Mouse (Mus musculus) heart, postnatal 0 days (tissue): ENCODE measurements around the gene Pcnx3. TPM values are rescaled to one million over a fixed set of nuclear protein-coding genes. Genes with fewer than 3 reads are reported as not detected.

Experiments
- ATAC-seq: fragments of 200-750 bp; cut with Nextera tagmentation; 2 replicates; pipeline ENCODE4 v1.8.0; 2017; ENCODE audit warnings: low read depth, moderate number of reproducible peaks, moderate library complexity; ENCODE audit not compliant: insufficient read depth
- DNase-seq: peaks from one replicate; pipeline ENCODE4 v3.0.0-alpha.2; 2016; ENCODE audit warnings: low spot score
- H3K27ac ChIP-seq: fragments of 300-500 bp; sonication (generic); 2 replicates; pipeline ENCODE4 v1.5.1; 2014; ENCODE audit warnings: low read depth, mild to moderate bottlenecking
- H3K27me3 ChIP-seq: fragments of 300-500 bp; sonication (generic); 2 replicates; pipeline ENCODE4 v1.6.1; 2014; ENCODE audit warnings: low read length, mixed read lengths; ENCODE audit not compliant: control insufficient read depth, insufficient read depth
- H3K36me3 ChIP-seq: fragments of 300-500 bp; sonication (generic); replicated peaks from 2 replicates; pipeline ENCODE4 v1.6.1; 2014; ENCODE audit warnings: low read length, mixed read lengths; ENCODE audit not compliant: control insufficient read depth, insufficient read depth
- H3K4me1 ChIP-seq: fragments of 300-500 bp; sonication (generic); 2 replicates; pipeline ENCODE4 v1.6.1; 2014; ENCODE audit warnings: antibody characterized with exemption; ENCODE audit not compliant: control insufficient read depth, insufficient read depth
- H3K4me2 ChIP-seq: fragments of 300-500 bp; sonication (generic); 2 replicates; pipeline ENCODE4 v1.6.1; 2014; ENCODE audit warnings: low read depth, mild to moderate bottlenecking, low read length, moderate library complexity
- H3K4me3 ChIP-seq: fragments of 300-500 bp; sonication (generic); 2 replicates; pipeline ENCODE4 v1.5.1; 2014; ENCODE audit warnings: low read depth, low read length
- H3K9ac ChIP-seq: fragments of 300-500 bp; sonication (generic); replicated peaks from 2 replicates; pipeline ENCODE4 v1.6.1; 2014; ENCODE audit warnings: low read depth, low read length, mixed read lengths
- H3K9me3 ChIP-seq: fragments of 300-500 bp; sonication (generic); replicated peaks from 2 replicates; pipeline ENCODE4 v1.6.1; 2016; ENCODE audit warnings: low read length; ENCODE audit not compliant: control insufficient read depth
- CTCF ChIP-seq: IDR thresholded peaks from 2 replicates; pipeline ENCODE4 v1.5.1; 2016; ENCODE audit warnings: antibody characterized with exemption, control low read depth, low read depth
- EP300 ChIP-seq: IDR thresholded peaks from 2 replicates; pipeline ENCODE4 v1.6.1; 2016; ENCODE audit warnings: antibody characterized with exemption, low read depth
- WGBS: fragments of 180-500 bp; shearing (Covaris S2); extraction: QIAGEN DNeasy Blood & Tissue Kit; methylation state at CpG from one replicate; pipeline ENCODE4 v1.1.7; 2014; 5-methylcytosine and 5-hydroxymethylcytosine counted together
- polyA plus RNA-seq: library from polyadenylated mRNA; unstranded; fragments of >200 nt; fragmentation: Nextera tagmentation; extraction: Ambion mirVana; gene quantifications from 2 replicates; pipeline ENCODE4 v1.2.1, GENCODE M21; 2015
- total RNA-seq: library from RNA; depleted of rRNA; stranded (reverse); fragments of >200 nt; gene quantifications from 2 replicates; pipeline ENCODE4 v1.2.3, GENCODE M21; 2014; ENCODE audit warnings: low replicate concordance; rRNA removed

Gene Pcnx3
- total RNA-seq (27.0 and 35.9 TPM in 2 replicates), polyA plus RNA-seq (6.1 and 6.7 TPM in 2 replicates)

DNA sequence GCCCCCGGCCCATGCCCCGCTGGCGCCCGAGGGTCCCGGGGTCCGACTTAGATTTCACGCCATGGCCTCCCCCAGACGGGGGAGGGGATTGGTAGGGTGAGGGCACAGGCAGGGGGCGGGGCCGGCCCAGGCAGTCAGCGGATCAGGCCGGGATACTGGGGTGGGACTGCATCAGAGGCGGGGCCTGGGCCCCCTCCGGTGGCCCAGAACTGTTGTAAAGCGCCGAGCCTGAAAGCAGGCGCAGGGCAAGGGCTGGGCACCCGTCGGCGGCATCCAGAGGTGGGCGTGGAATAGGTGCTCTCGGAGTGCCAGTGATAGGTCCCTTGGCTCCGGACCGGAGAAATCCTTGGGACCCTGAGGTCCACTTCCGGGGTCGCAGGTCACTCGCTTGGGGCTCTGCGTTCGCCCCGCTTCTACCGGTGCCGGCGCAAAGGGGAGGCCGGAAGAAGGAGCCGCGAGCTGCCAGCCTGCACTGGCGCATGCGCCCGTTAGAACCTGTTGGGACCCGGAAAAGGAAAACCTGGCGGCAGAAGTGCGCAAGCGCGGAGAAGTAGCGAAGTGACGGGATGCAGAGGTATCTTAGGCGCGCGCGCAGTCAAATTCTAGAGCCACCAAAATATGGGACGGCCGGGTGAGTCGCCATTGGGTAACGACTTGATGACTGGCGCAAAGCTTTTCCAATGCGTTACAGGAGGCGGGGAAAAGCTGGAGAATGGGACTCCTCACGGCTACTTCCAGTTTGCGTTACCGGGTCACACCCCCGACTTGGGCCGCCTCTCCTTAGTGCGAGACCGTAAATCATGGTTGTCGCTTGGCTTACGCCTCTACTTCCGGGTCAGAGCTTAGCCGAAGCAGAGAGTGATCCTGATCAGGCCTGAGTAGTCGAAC lies at the start of gene Pcnx3, which contains the start of gene Map3k11:
TSS of gene Pcnx3 (minus strand) at position 709 of the 888 bp plus-strand sequence.
TSS of gene Map3k11 (plus strand) at position 543 of the 888 bp plus-strand sequence.
- peak; percentile 100 for DNase-seq
- peak within 1 kb of the TSS; percentile 82 for H3K4me3 ChIP-seq
- TF ChIP-seq CTCF (no peak; the same call in 1 of the 2 replicates), EP300 (no peak; the same call in 1 of the 2 replicates)
- H3K9me3 ChIP-seq = no peaks in the 10 kb centered on the region
- H3K27me3 ChIP-seq = no peaks in the 10 kb centered on the region
- peak within 1 kb of the TSS; percentile 94 for H3K27ac ChIP-seq
- under 1% methylated on average over 69 of the region's 69 CpGs for WGBS
- peak within 1 kb of the TSS; percentile 95 for H3K4me2 ChIP-seq
- peaks cover 44% of the 10 kb centered on the region for H3K36me3 ChIP-seq
- peak within 1 kb of the TSS; percentile 77 for H3K9ac ChIP-seq
- peak; percentile 89 for ATAC-seq
- H3K4me1 ChIP-seq = peaks cover 13% of the 10 kb centered on the region

DNA sequence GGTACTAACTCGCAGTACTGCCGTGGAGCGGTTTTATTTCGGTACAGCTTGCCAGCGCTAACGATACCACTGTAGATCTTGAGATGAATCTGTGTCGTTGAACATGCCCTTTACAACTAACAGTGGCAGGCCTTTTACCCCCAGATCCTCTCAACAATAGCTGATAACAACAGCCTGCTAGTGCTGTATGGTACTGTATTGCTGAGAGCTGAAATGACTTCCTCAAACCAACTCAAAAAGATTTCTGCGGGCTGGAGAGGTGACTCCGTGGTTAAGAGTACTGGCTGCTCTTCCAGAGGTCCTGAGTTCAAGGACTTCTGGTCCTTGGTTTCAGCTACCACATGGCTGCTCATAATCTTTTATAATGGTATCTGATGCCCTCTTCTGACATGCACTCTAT lies 45.6 kb upstream of the Pcnx3 start:
- Histone ChIP-seq H3K4me1 (peaks cover 7% of the 10 kb centered on the region; the same call in 1 of the 2 replicates), H3K36me3 (no peaks in the 10 kb centered on the region), H3K4me3 (no peak overlapping the region), H3K27me3 (no peaks in the 10 kb centered on the region), H3K9me3 (no peaks in the 10 kb centered on the region), H3K9ac (no peak overlapping the region), H3K4me2 (no peak overlapping the region), H3K27ac (no peak overlapping the region)
- TF ChIP-seq EP300 (no peak), CTCF (no peak)
- WGBS = 67% methylated on average over 9 of the region's 9 CpGs
- ATAC-seq (no peak), DNase-seq (no peak)

DNA sequence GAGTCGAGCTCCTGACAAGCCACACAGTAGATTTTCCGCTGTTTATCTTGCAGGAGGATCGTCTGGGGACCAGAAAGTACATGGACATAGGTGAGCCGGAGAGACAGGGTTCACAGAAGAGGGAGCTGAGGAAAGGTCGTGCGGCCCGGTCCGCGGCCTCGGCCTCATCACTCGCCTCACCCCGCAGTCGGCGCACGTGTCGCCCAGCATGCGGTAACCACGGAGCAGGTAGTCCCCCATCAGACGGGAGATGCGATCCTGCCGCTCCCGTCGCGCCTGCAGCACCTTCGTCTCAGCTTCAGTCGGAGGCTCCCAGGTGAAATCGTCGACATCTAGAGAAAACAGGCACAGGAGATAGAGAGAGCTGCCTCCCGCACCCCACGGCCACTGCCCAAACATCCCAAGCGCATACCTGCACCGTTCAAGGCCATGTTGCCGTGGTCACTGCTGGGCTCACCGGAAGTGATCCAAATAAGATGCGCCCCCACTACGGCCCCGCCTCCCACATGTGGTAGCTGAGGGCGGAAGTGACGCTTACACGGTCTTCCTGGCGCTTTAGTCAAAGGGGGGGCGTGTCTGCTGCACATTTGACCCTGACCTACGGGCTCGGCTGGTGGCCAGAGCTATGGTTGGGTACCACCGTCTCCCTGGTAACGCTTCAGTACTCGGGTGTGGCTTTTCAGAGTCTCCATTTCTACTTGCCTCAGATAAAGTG lies 42.7 kb upstream of the Pcnx3 start:
- no peaks in the 10 kb centered on the region for H3K36me3 ChIP-seq
- DNase-seq (peak; percentile 91), ATAC-seq (peak; percentile 85)
- H3K4me1 ChIP-seq = peaks cover 24% of the 10 kb centered on the region
- peak overlapping the region; percentile 74 for H3K4me3 ChIP-seq
- peak overlapping the region; percentile 96 for H3K4me2 ChIP-seq
- H3K9me3 ChIP-seq = no peaks in the 10 kb centered on the region
- peak overlapping the region; percentile 64 for H3K9ac ChIP-seq
- no peaks in the 10 kb centered on the region for H3K27me3 ChIP-seq
- 0 out of 2 replicates have a peak overlapping the region, but pooled peaks have one; percentile 18 for H3K27ac ChIP-seq
- WGBS = under 1% methylated on average over 47 of the region's 47 CpGs
- TF ChIP-seq EP300 (no peak), CTCF (no peak)

GRCm38 (mm10) chr19:5730314-5731186 lies 41.8 kb upstream of the Pcnx3 start:
- Histone ChIP-seq H3K9me3 (no peaks in the 10 kb centered on the region), H3K36me3 (no peaks in the 10 kb centered on the region), H3K4me2 (peak overlapping the region; percentile 96), H3K4me1 (peaks cover 24% of the 10 kb centered on the region), H3K27me3 (no peaks in the 10 kb centered on the region), H3K4me3 (peak overlapping the region; percentile 74), H3K27ac (no peak overlapping the region), H3K9ac (peak overlapping the region; percentile 64)
- DNase-seq (no peak), ATAC-seq (no peak)
- 75% methylated on average over 29 of the region's 29 CpGs for WGBS
- no peak for TF ChIP-seq CTCF
- TF ChIP-seq EP300 = no peak

GRCm38 (mm10) chr19:5729444-5729815 lies 40.7 kb upstream of the Pcnx3 start, which contains the start of gene Fam89b:
Fam89b (minus strand) TSS chr19:5729653.
- Histone ChIP-seq H3K4me3 (peak within 1 kb of the TSS; percentile 91), H3K4me1 (peaks cover 26% of the 10 kb centered on the region), H3K9me3 (no peaks in the 10 kb centered on the region), H3K9ac (peak within 1 kb of the TSS; percentile 91), H3K36me3 (no peaks in the 10 kb centered on the region), H3K27me3 (no peaks in the 10 kb centered on the region), H3K4me2 (peak within 1 kb of the TSS; percentile 86), H3K27ac (peak within 1 kb of the TSS; percentile 85)
- ATAC-seq = peak; percentile 57
- no peak for TF ChIP-seq CTCF
- TF ChIP-seq EP300 = no peak
- DNase-seq = peak; percentile 85
- under 1% methylated on average over 37 of the region's 37 CpGs for WGBS
